Mouse (Mus musculus): ENCODE measurements around the gene Ammecr1.

Ammecr1 gene

DNA sequence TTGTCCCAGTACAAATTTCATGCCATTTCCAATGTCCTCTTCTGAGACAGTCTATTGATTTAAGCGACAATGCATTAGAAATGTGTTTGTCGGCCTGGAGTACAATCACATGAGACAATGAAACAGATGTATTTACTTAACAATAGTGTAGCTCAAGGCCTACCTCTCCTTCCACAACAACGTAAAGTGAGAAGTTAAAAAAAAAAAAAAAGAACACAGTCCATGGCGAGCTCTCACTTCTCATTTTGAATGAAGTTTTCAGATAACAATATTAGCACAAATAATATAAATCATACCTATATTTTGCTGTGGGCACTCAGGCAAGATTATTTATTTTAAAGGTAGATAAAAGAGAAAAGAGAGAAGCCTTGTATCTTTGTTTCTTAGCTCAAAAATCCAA, 49.8 kb downstream of the Ammecr1 start:
- no peak for DNase-seq (ENCODE audit: low spot score in 2 of 2)

DNA sequence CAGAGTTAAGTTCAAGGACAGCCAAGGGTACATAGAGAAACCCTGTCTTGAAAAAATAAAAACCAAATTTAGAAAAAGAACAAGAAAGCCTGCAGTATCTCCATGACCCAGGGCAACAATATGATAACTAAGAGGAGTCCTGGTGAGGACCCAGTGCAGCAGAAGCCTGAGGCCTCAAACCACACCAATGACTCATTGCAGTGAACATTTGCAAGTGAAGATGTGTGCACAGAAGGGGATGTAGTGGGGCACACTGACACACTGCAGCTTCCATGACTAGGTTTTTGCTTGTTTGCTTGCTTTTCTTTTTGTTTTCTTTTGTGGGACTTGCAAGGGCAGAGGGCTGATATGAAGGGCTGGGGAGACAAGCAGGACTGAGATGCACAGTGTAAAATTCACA, 52.3 kb downstream of the Ammecr1 start:
- no peak for DNase-seq (ENCODE audit: low spot score in 2 of 2)

DNA sequence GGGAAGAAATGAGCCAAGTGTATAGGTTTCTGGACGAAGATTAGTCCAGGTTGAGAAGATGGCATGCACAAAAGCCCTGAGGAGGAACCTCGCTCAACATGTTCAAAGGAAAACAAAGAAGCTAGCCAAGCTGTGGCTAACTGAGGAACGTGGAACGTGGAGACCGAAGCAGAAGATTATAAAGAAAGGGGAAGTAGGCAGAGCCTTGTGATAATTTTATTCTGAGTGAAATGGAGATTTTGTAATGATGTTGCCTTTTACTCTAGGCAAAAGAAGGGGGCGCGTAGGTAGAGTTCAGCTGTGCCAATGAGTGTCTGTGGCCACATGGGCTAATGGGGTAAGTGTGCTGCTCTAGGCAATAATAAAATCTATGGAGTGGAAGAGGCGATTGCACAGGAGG, 62.7 kb downstream of the Ammecr1 start:
- DNase-seq (ENCODE audit: low spot score in 2 of 2) = no peak

DNA sequence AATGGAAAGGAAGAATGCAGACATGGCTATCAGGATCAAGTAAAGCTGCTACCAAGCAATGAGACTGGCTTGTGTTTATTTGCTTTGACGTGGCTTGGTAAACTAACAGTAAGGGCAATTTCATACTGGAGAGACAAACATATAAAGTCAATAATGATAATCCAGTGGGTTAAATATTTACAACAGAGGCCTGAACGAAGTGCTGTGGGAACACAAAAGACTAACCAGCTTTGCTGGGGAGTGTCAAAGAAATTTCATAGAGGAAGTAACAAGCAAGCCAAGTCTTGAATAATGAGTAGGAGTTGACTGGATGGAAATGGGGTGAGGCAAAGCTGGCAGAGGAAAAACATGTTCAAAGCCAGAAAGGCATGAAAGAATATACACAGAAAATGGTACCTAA, 63.9 kb downstream of the Ammecr1 start:
- no peak for DNase-seq (ENCODE audit: low spot score in 2 of 2)

DNA sequence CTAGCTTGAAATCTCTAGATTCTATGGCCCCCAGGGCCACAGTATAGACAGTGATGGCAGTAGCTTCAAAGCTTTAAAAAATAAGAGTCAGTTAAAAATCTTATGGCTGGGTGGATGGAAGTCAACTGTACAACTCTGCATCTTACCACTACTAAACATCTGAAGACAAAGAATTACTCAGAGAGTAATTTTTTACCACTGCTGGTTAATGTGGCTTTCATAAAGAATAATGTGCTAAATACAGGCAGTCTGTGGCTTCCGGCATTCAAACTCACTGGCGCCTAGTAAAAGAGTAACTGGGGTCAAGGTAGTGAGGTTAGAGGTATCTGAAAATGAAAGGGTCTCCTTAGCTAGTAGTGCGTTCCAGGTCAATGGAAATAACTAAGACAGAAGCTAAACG, 64.6 kb downstream of the Ammecr1 start:
- no peak for DNase-seq (ENCODE audit: low spot score in 2 of 2)

DNA sequence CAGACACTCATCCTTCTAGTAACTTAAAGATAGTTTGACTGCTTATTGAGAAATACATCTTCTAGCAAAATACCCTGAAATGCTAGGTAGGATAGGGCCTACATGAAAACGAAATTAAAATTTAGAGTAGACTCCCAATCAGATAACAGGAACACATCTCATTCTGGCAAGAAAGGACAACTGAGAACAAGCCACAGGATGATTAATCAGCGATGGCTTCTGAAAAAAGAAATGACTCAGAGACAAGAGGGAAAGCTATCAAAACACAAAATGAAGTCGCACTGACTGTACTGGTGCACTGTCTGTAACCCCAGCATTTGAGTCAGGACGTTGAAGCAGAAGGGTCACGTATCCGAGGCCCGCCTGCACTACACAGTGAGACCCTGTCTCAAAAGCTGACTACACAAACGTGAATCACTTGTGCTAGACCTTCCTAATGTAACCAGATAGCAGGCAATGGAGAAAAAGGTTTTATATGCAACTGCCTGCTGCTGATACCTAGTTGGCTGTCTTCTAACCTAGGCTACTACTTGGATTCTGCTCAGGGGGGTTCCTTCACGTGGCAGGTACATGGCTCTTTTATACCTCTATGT, 68.1 kb downstream of the Ammecr1 start:
- DNase-seq (ENCODE audit: low spot score in 2 of 2) = no peak

DNA sequence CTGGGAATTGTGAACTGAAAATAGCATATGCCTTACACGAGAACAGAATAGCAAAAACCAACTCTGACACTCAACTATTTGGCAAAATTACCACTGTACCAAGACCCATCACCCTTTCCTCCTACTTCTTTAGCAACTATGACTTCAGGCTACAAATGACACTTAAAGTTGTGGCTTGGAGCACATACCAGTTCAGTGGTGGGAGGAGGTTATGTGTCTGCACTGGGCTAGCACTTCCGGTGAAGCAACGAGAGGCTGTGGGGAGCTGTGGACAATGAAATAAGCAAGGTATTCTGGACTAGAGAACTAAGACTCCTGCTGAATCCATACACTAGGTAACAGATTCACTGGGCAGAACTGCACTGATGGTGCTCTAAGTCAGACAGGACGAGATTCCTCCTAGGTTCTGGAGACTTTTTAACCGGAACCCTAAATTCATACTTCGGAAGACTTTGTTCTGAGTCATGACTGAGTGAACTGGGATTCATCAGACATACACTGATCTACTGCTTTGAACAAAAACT, 69.0 kb downstream of the Ammecr1 start:
- DNase-seq (ENCODE audit: low spot score in 2 of 2) = no peak

DNA sequence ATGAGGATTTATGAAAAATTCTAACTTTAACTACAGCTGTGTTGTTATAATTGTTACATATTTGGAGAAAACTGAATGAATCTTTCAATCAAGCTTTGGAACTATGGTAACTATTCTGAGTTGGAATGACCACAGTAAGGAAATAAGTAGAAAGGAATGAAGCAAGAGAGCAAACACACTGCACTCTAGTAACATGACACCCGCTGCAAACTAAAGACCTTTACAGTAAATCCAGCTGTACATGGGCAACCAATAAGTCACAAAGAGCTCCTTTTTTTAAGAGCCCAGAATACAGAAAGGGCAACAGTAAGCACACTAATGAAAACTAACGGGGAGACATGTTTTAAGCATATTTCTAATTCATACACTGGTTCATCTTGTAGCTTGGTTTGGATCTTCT, 71.2 kb downstream of the Ammecr1 start:
- DNase-seq (ENCODE audit: low spot score in 2 of 2) = no peak

DNA sequence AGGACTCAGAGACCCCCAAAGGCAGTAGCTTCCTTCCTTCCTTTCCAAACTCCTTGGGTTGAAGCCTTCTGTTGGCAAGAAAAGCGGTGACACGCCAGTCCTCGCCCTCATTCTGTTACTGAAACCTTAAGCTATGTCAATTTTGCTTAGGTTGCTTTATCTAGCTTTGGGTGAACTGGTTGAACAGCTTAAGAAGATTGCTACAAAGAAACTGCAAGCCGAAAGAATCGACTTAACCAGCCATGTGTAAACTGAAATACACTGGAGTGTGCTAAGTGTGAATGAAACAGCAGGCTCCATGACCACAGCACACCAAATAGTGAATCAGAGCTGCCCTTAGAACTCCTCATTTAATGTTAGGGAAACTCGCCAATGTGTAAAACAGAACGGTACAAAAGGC, 80.6 kb downstream of the Ammecr1 start:
- DNase-seq (ENCODE audit: low spot score in 2 of 2) = no peak

DNA sequence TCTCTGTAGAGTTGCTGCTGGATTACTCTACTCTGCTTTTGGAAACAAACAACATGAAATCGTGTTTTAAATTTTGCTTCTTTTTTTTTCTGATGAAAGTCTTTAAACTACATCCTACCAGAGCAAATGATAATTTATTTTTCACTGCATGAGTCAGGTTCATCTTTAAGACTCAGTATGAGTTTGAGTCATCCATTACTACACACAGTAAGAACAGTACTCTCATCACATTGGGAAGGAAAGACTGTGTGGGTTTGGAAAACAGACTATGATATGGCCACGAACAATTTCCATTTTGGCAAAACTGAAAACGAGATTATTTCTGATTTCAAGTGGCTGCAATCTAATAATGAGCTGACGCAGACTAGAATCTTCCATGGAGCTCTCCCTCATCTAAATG, 82.9 kb downstream of the Ammecr1 start:
- DNase-seq (ENCODE audit: low spot score in 2 of 2) = no peak

DNA sequence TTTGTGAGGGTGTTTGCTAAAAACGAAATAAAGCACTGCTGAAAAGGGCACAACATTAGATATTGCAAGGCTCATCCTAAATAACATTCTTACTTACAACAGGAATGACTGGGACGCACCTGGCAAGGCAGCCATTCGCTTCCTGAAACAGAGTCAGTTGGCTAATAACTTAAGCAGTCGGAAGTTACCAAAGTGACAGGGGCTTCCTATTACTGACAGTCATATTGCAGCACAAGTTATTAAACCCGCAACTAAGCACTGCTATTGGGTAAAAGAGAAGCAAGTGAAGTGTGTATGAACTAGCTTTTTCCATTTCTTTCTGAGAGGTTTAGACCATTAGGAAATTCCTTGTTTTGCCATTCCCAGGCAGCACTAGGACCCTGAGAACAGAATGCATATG, 84.3 kb downstream of the Ammecr1 start:
- no peak for DNase-seq (ENCODE audit: low spot score in 2 of 2)

DNA sequence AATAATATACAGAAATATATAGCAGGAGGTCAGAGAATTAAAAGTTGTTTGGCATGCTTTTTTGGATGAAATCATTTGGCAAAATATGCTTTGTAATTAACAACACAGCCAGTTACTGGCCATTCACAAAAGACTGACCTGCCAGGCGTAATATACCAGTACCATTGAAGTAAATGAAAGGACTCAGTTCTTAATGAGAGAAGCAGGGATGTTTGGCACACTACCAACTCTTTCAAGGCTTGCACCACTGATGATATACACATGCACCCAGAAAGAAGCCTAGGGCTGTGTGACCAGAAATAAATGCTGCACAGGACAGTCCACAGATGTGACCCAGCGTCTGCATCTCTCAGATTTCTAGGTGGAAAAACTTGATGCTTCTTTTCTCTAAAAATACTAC, 96.7 kb downstream of the Ammecr1 start:
- DNase-seq (ENCODE audit: low spot score in 2 of 2) = no peak

DNA sequence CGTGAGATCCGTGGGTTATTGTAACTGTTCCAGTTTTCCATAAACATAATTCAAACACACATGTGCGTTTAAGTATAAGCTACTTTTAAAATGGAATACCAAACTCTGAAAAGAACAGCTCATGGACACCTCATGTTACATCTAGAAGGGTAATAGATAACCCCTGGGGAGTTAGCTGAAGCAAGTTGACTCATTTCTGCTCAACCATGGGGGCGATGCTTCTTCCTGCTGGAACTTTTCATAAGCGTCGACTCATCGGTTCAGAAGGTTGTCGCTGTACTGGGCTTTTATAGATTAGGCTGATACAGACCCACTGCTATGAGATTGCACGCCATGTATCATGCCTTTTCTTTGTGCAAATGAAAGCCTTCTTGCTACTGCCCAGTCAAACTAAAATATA, 118.5 kb downstream of the Ammecr1 start:
- DNase-seq (ENCODE audit: low spot score in 2 of 2) = no peak

DNA sequence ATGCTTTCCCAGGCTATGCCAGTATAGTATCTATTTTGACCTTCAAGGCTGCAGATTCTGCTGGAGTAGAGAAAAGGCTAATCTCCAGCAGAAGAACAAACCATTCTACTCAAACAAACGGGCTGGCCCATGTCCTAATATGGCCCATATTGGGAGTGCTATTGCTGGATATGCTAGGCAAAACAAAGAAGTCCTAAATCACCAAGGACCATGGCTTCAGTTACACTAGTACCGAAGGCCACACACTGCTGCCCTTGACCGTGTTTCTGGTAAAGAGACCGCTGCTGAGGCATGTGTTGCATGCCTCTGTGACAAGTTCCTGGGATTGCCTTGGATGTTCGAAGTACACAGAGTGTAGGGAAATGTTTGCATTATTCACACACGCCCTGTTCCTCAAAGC, 120.3 kb downstream of the Ammecr1 start:
- no peak for DNase-seq (ENCODE audit: low spot score in 2 of 2)

DNA sequence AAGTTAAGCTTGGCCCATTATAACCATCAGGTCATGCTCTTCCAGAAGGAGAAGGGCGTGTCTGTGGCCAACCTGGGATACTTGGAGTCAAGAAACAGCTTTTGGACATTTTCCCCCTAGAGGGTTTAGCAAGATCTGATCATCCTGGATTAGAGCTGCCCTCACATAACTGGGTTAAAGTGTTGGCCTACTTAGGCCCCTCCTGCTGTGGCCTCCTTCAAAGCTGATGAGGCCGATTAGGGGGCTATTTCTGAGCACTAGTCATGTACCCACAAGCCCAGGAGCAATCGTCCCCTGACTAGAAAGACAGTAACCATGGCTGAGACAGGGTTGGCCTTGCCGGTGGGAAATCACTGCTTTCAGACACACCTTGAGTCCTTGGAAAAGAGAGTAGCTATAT, 124.6 kb downstream of the Ammecr1 start:
- peak in 1 of 2 experiments; percentile 29 for DNase-seq (ENCODE audit: low spot score in 2 of 2)

DNA sequence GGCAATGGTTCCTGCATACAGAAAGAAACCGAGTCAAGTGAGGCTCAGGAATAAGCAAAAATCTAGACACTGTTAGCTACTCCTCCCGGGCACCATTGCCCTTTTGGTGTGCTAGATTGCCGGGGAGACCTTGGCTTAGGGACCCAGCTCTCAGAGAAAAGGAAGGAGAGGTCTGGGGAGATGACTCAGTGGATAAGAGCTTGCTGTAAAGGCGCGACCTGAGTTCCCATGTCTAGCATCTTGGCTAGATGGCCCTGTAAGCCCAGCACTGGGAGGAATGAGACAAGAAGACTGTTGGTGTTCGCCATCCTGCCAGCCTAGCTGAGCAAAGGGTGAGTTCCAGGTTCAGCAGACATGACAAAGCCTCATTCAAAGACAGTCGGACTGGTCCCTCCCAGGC, 127.1 kb downstream of the Ammecr1 start:
- DNase-seq (ENCODE audit: low spot score in 2 of 2) = no peak

DNA sequence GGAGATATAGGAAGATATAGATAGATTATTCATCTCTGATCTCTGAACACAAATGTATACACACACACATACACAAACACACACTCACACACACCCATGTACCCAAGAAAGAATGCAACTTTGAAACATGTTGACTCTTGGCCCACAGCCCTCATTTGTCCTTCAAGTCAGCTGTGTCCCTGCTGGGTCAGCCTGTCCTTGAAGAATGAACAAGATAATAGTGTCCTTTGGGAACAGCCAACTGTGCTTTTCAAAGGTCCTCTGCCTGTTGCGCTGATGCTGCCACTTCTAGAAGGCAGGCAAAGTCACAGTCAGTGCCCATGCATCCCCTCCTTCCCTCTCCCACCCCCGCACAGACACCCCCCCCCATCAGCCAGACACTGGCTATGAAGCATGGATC, 127.7 kb downstream of the Ammecr1 start:
- no peak for DNase-seq (ENCODE audit: low spot score in 2 of 2)

DNA sequence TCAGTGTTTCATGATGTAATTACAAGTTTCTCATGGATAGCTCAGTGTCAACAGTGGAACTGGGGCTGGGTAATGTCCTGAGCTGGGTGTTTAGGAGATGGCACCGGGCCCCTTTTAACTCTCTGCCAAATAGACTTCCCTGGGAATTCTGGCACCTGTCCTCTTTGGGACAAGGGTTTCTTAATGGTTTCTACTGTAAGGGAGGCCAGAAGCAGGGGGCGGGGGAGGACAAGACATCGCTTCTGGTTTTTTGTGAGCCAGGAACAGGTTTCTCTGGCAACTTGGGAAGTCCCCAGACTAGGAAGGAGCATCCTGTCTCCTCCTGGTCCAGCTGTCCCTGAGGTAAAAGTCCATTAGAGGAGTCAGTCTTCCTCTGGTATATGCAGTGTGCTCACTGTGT, 129.2 kb downstream of the Ammecr1 start:
- DNase-seq (ENCODE audit: low spot score in 2 of 2) = no peak

DNA sequence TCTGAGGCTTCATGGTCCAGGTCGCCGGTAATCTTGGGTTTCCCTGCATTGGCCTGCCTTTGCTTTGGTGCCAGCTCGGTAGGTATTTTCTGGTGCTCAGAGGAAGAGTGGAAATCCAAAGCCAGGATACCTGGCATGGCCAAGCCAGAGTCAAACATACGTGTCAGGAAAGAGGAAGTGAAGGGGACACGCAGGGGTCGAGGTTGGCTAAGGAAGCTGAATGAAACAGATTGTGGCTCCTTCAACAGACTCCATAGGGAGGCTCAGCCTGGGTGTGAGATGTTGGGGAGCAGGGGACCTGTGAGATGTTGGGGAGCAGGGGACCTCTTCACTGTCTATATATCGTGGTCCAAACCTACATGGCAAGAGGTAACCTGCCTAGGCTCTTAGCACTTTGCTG, 130.1 kb downstream of the Ammecr1 start:
- DNase-seq (ENCODE audit: low spot score in 2 of 2) = peak in 1 of 2 experiments; percentile 55

DNA sequence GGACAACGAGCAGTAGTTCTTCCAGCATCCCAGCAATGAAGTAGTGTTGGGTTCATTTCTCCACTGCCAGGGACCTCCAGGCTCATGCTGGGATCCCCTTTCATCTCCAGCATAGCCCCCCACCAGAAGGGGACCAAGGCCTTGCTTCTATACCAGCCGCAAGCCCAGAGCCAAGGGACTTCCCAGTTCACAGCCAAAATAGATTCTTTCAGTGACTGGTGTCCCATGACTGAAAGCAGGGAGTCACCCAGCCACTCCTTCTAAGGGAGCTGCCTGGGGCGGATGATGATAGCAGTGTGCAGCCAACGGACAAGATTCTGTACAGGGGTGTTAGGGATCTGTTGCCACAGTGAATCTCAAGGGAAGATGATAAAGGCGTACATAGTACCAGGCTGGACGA, 131.7 kb downstream of the Ammecr1 start:
- no peak for DNase-seq (ENCODE audit: low spot score in 2 of 2)

DNA sequence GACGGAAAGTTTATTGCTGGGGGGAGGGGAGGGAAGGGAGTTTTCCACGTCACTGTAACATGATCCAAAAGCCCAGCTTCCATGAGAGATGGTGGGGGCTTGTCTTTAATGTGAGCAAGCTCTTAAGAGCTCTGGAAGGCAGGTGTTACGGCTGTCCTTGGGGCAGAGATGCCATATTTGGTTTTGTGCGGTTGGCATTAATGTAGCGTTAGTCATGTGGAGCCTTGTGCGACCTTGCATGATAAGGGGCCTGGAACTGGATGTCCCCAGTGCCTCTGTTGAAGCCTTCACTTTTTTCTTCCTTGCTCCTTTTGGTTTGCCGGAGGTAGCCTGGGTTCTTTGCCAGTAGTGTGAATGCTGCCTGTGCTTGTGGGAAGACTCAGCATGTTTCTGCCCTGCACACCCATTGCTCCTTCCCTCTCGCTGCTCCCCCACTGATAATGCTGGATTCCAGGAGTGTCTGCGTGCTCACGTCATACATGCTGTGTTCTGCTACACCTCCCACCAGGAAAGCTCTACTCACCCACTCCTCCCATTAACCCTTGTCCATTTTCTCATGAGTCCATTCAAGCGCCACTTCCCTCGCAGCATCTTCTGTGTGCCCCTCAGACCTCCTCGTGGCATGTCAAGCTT, 133.2 kb downstream of the Ammecr1 start:
- no peak for DNase-seq (ENCODE audit: low spot score in 2 of 2)

DNA sequence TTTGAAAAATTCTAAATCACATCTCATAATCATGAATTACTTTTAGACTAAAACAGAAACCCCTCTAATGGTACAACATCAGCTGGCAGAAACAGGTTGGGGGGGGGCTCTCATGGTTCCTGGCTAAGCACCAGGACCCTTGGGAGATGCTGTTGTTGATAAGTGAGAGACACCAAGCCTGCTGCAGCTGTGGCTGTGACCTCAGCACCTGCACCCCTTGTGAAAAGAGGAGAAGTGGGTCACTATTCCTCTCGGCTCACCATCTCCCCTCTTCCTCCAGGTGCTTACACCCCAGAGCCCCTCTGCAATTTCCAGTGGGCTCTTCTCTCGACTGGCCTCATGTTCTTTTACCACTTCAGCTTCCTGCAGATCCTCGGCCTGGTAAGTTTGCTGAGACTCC, 134.3 kb downstream of the Ammecr1 start:
- DNase-seq (ENCODE audit: low spot score in 2 of 2) = no peak

DNA sequence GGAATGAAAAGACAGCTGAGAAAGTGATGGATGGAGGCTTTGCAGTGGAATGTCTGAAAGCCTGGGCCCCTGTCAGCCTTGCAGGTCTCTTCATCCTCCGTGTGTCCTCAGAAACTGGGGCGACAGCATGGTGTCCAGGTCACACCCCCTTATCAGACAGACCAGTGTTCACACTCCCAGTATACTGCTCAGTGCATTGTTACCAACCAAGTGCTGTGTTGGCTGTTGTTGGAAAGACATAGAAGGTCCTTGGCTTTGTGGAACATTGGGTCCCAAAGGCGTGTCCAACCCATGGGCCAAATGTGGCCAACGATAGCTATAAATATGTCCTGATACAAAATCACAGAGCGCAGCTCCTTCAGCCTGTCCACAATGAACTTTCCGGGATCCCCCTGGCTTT, 136.0 kb downstream of the Ammecr1 start:
- no peak for DNase-seq (ENCODE audit: low spot score in 2 of 2)
